Mouse (Mus musculus): Measurements from ENCODE around the gene Pofut1. TPM values are rescaled to one million over a fixed set of nuclear protein-coding genes. Genes with fewer than 3 reads are reported as not detected.
A peak's percentile ranks its signal among the peaks of the same experiment; 100 is the strongest.
"Not testable (repeated sequence)": the region's sequence is repeated elsewhere in the genome, so short reads cannot be mapped to it uniquely, and the experiment has no call there.

Gene Pofut1
- polyA plus RNA-seq, 2 experiments: 12.1 to 41.7 TPM

DNA sequence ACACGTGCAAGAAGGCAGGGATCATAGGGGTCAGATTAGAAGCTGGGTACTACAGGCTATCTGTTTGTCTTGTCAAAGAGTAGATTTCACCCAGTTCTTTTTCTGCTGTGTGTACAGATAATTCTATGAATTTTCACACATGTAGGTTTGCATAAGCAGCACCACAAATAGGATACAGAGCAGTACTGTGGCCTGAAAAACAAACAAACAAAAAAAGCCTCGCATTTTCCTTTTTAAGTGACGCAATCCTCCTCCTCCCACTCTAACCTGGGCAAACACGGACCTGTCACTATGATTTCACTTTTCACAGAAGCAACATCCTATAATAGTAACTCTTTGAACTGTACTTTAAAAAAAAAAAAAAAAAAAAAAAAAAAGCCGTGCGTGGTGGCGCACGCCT lies 35.1 kb downstream of the Pofut1 start:
- no peak overlapping the region for H3K27ac ChIP-seq (replicated peaks; ENCODE audit: low read depth, low read length)
- H3K27me3 ChIP-seq (ENCODE audit: control insufficient read depth, insufficient read depth, low read length): no peaks in the 10 kb centered on the region
- H3K4me2 ChIP-seq (replicated peaks; ENCODE audit: low read depth, low read length, severe bottlenecking): no peak overlapping the region
- peaks cover 4% of the 10 kb centered on the region; the same call in 1 of the 2 replicates for H3K4me1 ChIP-seq (ENCODE audit: control insufficient read depth, insufficient read depth, low read length)
- no peak for ATAC-seq (ENCODE audit: low FRiP score, low read depth)
- TF ChIP-seq POLR2A (IDR thresholded peaks at IDR 0.05; ENCODE audit: borderline replicate concordance, extremely low read depth, insufficient read depth, insufficient read length): no peak
- no peak overlapping the region for H3K9ac ChIP-seq (ENCODE audit: low read depth, low read length, severe bottlenecking)
- no peaks in the 10 kb centered on the region for H3K36me3 ChIP-seq (ENCODE audit: control insufficient read depth, insufficient read depth, low read length)
- DNase-seq (ENCODE audit: low spot score): no peak
- H3K9me3 ChIP-seq (ENCODE audit: control insufficient read depth, low read length): no peaks in the 10 kb centered on the region; the same call in 1 of the 2 replicates
- whole genome bisulfite sequencing: 92% methylated on average over 8 of the region's 8 CpGs
- no peak overlapping the region for H3K4me3 ChIP-seq (replicated peaks; ENCODE audit: low read length)

DNA sequence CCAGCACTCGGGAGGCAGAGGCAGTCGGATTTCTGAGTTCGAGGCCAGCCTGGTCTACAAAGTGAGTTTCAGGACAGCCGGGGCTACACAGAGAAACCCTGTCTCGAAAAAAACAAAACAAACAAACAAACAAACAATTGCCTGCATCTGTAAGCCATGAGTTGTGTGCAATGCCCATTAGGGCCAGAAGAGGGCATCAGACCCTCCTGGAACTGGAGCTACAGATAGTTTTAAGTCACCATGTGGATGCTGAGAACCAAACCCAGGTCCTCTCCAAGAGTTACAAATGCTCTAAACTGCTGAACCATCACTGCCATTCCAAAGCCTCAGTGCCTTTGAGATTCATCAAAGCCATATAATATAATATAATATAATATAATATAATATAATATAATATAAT lies 35.5 kb downstream of the Pofut1 start:
- ATAC-seq (ENCODE audit: low FRiP score, low read depth); H3K4me2 ChIP-seq (replicated peaks; ENCODE audit: low read depth, low read length, severe bottlenecking); H3K4me3 ChIP-seq (replicated peaks; ENCODE audit: low read length); H3K4me1 ChIP-seq (ENCODE audit: control insufficient read depth, insufficient read depth, low read length); H3K9me3 ChIP-seq (ENCODE audit: control insufficient read depth, low read length); H3K36me3 ChIP-seq (ENCODE audit: control insufficient read depth, insufficient read depth, low read length); H3K27ac ChIP-seq (replicated peaks; ENCODE audit: low read depth, low read length); DNase-seq (ENCODE audit: low spot score); H3K27me3 ChIP-seq (ENCODE audit: control insufficient read depth, insufficient read depth, low read length); H3K9ac ChIP-seq (ENCODE audit: low read depth, low read length, severe bottlenecking): not testable (repeated sequence)
- WGBS: 92% methylated on average over 5 of the region's 5 CpGs

DNA sequence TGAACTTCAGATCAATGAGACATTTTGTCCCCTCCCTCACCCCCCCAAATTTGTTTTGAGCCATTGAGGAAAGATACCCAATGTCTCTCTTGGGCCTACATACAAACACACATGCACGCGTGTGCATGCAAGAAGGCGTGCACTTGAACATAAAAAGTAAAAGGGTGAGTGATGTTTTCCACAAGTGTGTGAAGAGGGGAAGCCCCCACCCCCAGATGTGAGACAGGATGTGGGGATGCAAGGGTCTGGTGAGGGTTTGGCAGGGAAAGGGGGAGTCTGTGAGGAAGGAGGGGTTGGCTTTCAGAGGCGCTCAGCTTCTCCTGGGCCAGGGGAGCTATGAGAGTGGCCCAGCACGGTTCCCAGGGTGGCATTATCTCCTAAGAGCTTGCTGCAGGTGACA lies 37.0 kb downstream of the Pofut1 start:
- Histone ChIP-seq H3K4me2 (replicated peaks; ENCODE audit: low read depth, low read length, severe bottlenecking) (no peak overlapping the region), H3K27ac (replicated peaks; ENCODE audit: low read depth, low read length) (no peak overlapping the region), H3K36me3 (ENCODE audit: control insufficient read depth, insufficient read depth, low read length) (no peaks in the 10 kb centered on the region), H3K4me3 (replicated peaks; ENCODE audit: low read length) (no peak overlapping the region), H3K4me1 (ENCODE audit: control insufficient read depth, insufficient read depth, low read length) (peaks cover under 1% of the 10 kb centered on the region; the same call in 1 of the 2 replicates), H3K9ac (ENCODE audit: low read depth, low read length, severe bottlenecking) (no peak overlapping the region), H3K9me3 (ENCODE audit: control insufficient read depth, low read length) (no peaks in the 10 kb centered on the region; the same call in 1 of the 2 replicates), H3K27me3 (ENCODE audit: control insufficient read depth, insufficient read depth, low read length) (no peaks in the 10 kb centered on the region)
- ATAC-seq (ENCODE audit: low FRiP score, low read depth): no peak
- 86% methylated on average over 5 of the region's 5 CpGs for WGBS
- DNase-seq (ENCODE audit: low spot score): no peak
- TF ChIP-seq POLR2A (IDR thresholded peaks at IDR 0.05; ENCODE audit: borderline replicate concordance, extremely low read depth, insufficient read depth, insufficient read length): no peak

DNA sequence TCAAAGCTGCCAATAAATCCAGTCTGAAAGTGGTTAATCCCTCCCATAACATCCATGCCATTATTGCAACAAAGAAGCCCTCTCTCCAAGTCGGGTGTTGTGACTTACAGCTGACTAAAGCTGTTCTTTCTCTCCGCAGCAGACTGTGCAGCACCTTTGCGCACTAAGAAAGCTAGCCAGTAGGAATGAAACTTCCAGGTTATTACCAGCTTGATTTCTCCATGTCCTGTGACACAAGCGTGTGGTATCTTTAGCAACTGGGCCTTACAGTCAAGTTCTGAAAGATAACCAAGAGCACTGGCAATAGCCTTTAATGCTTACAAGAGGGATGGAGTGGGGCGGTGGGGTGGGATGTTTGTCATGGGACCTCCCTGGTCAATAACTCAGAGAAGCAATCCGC lies 42.6 kb downstream of the Pofut1 start:
- WGBS: 84% methylated on average over 6 of the region's 6 CpGs
- Histone ChIP-seq H3K9me3 (ENCODE audit: control insufficient read depth, low read length) (no peaks in the 10 kb centered on the region), H3K4me1 (ENCODE audit: control insufficient read depth, insufficient read depth, low read length) (peaks cover 4% of the 10 kb centered on the region; the same call in 1 of the 2 replicates), H3K27me3 (ENCODE audit: control insufficient read depth, insufficient read depth, low read length) (no peaks in the 10 kb centered on the region), H3K4me2 (replicated peaks; ENCODE audit: low read depth, low read length, severe bottlenecking) (no peak overlapping the region), H3K27ac (replicated peaks; ENCODE audit: low read depth, low read length) (no peak overlapping the region), H3K9ac (ENCODE audit: low read depth, low read length, severe bottlenecking) (no peak overlapping the region), H3K36me3 (ENCODE audit: control insufficient read depth, insufficient read depth, low read length) (no peaks in the 10 kb centered on the region), H3K4me3 (replicated peaks; ENCODE audit: low read length) (no peak overlapping the region)
- ATAC-seq (ENCODE audit: low FRiP score, low read depth) (no peak), DNase-seq (ENCODE audit: low spot score) (no peak)
- no peak for TF ChIP-seq POLR2A (IDR thresholded peaks at IDR 0.05; ENCODE audit: borderline replicate concordance, extremely low read depth, insufficient read depth, insufficient read length)

DNA sequence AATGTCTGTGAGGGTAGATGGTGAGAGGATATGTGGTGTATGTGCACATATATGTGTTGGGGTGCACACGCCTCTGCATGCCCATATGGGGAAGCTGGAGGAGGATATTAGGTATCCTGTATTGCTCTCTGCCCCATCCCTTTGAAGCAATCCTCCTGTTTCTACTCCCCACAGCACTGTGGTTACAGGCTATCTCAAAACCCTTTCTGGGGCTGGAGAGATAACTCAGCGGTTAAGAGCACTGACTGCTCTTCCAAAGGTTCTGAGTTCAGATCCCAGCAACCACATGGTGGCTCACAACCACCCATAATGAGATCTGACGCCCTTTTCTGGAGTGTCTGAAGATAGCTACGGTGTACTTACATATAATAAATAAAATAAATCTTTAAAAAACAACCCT lies 45.2 kb downstream of the Pofut1 start:
- ATAC-seq (ENCODE audit: low FRiP score, low read depth): no peak
- 84% methylated on average over 4 of the region's 4 CpGs for WGBS
- Histone ChIP-seq H3K27me3 (ENCODE audit: control insufficient read depth, insufficient read depth, low read length) (no peaks in the 10 kb centered on the region), H3K9ac (ENCODE audit: low read depth, low read length, severe bottlenecking) (no peak overlapping the region), H3K9me3 (ENCODE audit: control insufficient read depth, low read length) (no peaks in the 10 kb centered on the region), H3K4me1 (ENCODE audit: control insufficient read depth, insufficient read depth, low read length) (peaks cover 4% of the 10 kb centered on the region; the same call in 1 of the 2 replicates), H3K27ac (replicated peaks; ENCODE audit: low read depth, low read length) (no peak overlapping the region), H3K4me2 (replicated peaks; ENCODE audit: low read depth, low read length, severe bottlenecking) (no peak overlapping the region), H3K36me3 (ENCODE audit: control insufficient read depth, insufficient read depth, low read length) (no peaks in the 10 kb centered on the region), H3K4me3 (replicated peaks; ENCODE audit: low read length) (no peak overlapping the region)
- DNase-seq (ENCODE audit: low spot score): no peak
- no peak for TF ChIP-seq POLR2A (IDR thresholded peaks at IDR 0.05; ENCODE audit: borderline replicate concordance, extremely low read depth, insufficient read depth, insufficient read length)

DNA sequence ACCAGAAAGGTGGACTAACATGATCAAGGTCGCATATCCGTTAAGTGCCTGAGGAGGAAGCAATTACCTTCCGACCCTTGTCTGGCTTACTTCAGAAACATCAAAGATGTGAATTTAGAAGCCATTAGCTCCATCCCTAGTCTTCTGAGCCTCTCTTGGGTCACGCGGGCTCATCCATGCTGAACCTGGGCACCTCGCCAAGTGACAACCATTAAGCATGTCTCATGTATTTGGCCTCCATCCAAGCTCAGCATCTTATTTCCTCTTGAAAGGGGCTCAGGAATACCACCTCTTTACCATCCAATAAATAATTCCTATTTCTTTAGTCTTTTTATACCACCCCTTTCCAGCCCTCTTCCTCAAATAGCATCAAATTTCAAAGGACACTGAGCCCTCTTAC lies 46.5 kb downstream of the Pofut1 start:
- H3K4me3 ChIP-seq (replicated peaks; ENCODE audit: low read length): no peak overlapping the region
- ATAC-seq (ENCODE audit: low FRiP score, low read depth): no peak
- no peaks in the 10 kb centered on the region for H3K9me3 ChIP-seq (ENCODE audit: control insufficient read depth, low read length)
- WGBS: 35% methylated on average over 6 of the region's 6 CpGs
- no peak for TF ChIP-seq POLR2A (IDR thresholded peaks at IDR 0.05; ENCODE audit: borderline replicate concordance, extremely low read depth, insufficient read depth, insufficient read length)
- H3K4me1 ChIP-seq (ENCODE audit: control insufficient read depth, insufficient read depth, low read length): peaks cover 14% of the 10 kb centered on the region
- no peak overlapping the region for H3K27ac ChIP-seq (replicated peaks; ENCODE audit: low read depth, low read length)
- H3K9ac ChIP-seq (ENCODE audit: low read depth, low read length, severe bottlenecking): no peak overlapping the region
- no peak overlapping the region for H3K4me2 ChIP-seq (replicated peaks; ENCODE audit: low read depth, low read length, severe bottlenecking)
- H3K27me3 ChIP-seq (ENCODE audit: control insufficient read depth, insufficient read depth, low read length): no peaks in the 10 kb centered on the region
- no peaks in the 10 kb centered on the region for H3K36me3 ChIP-seq (ENCODE audit: control insufficient read depth, insufficient read depth, low read length)
- peak; percentile 30 for DNase-seq (ENCODE audit: low spot score)

All from limb, embryonic 14.5 days (tissue).